Mouse (Mus musculus) right cerebral cortex, postnatal 36 days (tissue): Measurements from ENCODE around the gene Scgb2b27.
"Not testable (repeated sequence)": the region's sequence is repeated elsewhere in the genome, so short reads cannot be mapped to it uniquely, and the experiment has no call there.

ENCODE experiments used
- DNase-seq, 2 experiments: peaks; one replicate each; pipeline ENCODE4 v3.0.0; 2022; ENCODE audit warnings: low spot score in 2 of 2, mixed read lengths in 1 of 2

The Scgb2b27 gene

DNA sequence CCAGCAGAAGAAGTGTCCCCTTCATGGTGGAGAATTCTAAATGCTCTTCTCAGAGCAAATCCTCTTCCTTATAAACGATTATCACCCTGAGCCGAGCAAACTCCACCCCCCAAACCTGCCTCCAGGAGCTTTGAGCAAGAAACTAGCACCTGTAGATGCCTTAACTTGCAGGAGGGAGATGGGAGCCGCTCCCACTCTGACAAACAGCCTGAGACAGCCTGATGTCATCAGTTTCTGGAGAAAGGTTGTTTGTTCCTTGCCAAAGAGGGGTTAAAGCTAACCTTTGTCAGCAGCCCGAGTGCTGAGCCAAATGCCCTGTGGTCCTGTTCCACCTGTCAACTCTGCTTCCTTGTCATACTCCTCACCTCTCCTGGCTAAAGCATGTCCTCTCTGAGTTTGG, at the start of gene Scgb2b27:
Gene Scgb2b27 (minus strand): TSS at position 101 of the 400 bp plus-strand sequence.
- DNase-seq: no peak

DNA sequence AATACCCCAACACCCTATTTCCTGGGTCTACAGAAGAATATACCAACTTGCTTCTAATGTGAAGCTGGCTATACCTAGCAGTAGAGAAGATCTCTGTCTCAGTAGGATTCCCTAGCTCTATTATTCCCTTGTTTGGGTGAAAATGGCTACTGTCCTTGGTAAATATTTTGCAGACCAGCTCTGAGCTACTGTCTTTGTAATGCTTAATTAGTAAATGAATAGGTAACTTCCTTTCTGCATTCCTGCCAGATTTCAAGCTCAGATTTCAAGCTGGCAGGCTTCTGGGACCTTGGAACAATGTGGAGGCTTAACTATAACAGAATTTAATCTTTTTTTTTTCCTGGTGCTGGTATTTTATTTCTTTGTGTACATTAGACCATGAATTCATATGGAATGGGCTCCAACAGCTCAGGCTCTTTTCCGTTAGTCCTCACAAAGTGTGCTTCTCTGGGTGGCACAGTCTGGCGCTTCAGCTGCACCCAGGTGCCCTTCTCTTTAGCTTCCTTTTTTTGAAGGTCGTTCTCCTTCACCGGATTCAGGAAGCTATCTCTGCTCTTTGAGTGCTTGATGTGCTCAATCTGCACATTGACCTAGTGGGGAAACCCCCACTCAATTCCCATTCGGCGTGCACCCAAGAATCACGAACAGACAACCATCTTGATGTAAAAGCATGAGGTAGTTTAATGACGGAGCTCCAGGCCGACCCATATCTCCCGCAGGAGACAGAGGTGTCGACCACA, 22.5 kb upstream of the Scgb2b27 start:
- not testable (repeated sequence) for DNase-seq

DNA sequence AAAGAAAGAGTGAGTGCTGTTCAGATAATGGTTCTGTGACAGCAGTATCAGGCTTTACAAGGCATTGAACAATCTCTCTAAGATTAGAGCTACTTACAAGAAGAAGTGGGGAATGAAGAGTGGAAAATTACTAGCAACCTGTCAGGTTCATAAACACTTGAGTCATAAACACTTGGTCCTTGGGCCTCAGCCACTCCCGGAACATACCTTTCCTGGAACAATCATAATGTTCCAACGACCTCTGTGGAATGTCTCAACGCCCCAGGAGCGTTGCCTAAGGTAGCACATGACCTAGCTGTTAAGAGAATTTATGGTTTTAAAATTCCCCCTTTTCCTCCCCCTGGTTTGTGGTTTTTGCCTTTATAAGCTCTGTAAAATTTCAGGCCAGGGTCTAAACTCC, 20.8 kb upstream of the Scgb2b27 start:
- DNase-seq: not testable (repeated sequence)

DNA sequence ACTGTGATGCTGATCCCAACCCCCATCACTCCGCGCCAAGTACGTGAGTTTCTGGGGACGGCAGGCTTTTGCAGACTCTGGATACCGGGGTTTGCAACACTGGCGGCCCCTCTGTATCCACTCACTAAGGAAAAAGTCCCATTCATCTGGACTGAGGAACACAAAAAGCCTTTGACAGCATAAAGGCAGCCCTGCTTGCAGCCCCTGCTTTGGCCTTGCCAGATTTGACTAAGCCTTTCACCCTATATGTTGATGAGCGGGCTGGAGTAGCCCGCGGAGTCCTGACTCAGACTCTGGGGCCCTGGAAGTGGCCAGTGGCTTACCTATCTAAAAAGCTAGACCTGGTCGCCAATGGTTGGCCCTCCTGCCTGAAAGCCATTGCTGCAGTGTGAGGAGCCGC, 16.3 kb upstream of the Scgb2b27 start:
- no peak for DNase-seq

DNA sequence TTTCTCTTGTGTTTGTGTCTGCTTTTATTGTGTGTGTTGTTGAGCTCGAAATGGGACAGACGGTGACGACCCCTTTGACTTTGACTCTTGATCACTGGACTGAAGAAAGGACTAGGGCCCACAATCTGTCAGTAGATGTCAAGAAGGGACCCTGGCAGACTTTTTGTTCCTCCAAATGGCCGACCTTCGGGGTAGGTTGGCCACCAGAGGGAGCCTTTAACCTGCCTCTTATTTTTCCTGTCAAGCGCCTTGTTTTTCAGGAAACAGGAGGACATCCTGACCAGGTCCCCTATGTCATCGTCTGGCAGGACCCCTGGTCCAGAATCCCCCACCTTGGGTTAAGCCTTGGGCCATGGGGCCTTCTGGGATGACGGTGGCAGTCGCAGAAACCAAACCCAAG, 13.5 kb upstream of the Scgb2b27 start:
- DNase-seq: not testable (repeated sequence)

DNA sequence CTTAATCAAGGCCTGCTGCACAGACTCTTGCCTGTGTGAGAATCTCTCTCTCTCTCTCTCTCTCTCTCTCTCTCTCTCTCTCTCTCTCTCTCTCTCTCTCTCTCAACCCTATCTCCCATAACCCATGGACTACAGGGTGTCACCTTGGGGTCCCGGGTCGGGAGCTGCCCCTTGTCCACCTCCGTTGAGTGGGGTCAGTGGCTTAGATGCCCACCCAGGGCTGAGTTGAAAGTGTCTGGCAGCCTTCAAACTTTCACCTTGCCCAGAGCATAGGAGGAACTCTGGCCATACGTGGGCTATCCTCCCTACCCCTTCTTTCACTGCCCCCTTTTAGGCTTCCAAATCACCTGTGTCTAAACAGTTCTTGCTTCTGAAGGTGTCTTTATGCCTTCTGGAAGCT, 11.9 kb upstream of the Scgb2b27 start:
- no peak for DNase-seq

DNA sequence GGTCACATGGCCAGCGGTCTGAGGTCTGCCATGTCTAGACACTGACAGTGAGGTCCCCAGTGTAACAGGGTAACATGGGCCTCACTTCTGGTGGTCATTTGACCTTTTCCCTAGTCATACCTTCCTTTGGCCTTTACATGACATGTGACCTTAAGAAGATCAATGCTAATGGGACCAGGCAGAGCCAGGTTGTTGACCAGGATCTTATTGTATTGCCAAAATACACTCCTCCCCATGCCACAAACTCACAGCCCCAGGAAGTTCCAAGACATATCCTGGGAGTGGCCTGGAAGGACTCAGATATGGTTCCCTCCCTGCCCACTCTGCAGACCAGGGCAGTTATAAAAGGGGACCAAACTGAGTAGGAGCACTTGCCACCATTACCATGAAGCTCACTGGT, 7.4 kb upstream of the Scgb2b27 start, which contains the start of gene Scgb1b27:
Gene Scgb1b27 (plus strand): TSS at position 301 of the 400 bp plus-strand sequence.
- not testable (repeated sequence) for DNase-seq

DNA sequence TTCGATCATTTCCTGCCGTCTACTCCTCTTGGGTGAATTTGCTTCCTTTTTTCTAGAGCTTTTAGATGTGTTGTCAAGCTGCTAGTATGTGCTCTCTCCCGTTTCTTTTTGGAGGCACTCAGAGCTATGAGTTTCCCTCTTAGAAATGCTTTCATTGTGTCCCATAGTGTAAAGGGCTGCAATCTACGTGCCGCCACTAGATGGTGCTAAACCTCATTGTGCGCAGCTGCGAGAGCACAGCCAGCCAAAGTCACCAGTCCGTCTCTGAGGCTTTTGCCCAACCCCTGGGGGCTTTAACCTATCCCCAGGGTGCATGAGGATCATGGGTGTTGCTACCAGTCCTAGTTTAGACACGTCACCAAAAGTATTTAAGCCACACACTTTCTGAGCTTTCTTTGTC, 31.5 kb downstream of the Scgb2b27 start:
- not testable (repeated sequence) for DNase-seq
